Mouse (Mus musculus): ENCODE data around the gene Tm9sf1.

- no peak for TF ChIP-seq CTCF (conservative IDR thresholded peaks at IDR 0.05 in 1 of 2, IDR thresholded peaks at IDR 0.05 in 1 of 2; ENCODE audit: low read depth in 2 of 2, low read length in 2 of 2)
- no peak for TF ChIP-seq HCFC1 (IDR thresholded peaks at IDR 0.05; ENCODE audit: low read depth, low read length)
- no peak for TF ChIP-seq TCF12 (IDR thresholded peaks at IDR 0.05; ENCODE audit: low read depth, low read length)
- TF ChIP-seq MAFK (IDR thresholded peaks at IDR 0.05; ENCODE audit: insufficient replicate concordance, low read length): no peak
- no peak for TF ChIP-seq EP300 (IDR thresholded peaks at IDR 0.05; ENCODE audit: low read length)
- TF ChIP-seq POLR2A (IDR thresholded peaks at IDR 0.05; ENCODE audit: low read depth, low read length): no peak
- no peak for TF ChIP-seq UBTF (IDR thresholded peaks at IDR 0.05; ENCODE audit: low read depth, low read length)
- no peak for TF ChIP-seq RCOR1 (conservative IDR thresholded peaks at IDR 0.05; ENCODE audit: low read depth, low read length)
- TF ChIP-seq E2F4 (IDR thresholded peaks at IDR 0.05; ENCODE audit: insufficient replicate concordance, low read depth, low read length): no peak
- TF ChIP-seq ETS1 (conservative IDR thresholded peaks at IDR 0.05; ENCODE audit: low read depth, low read length): no peak
- TF ChIP-seq CHD1 (IDR thresholded peaks at IDR 0.05; ENCODE audit: low read depth, low read length): no peak
- TF ChIP-seq CHD2 (IDR thresholded peaks at IDR 0.05; ENCODE audit: low read length): no peak
- TF ChIP-seq MAX (IDR thresholded peaks at IDR 0.05; ENCODE audit: low read length): no peak
- no peak for TF ChIP-seq RAD21 (IDR thresholded peaks at IDR 0.05; ENCODE audit: low read depth, low read length)
Measured at GRCm38 (mm10) chr14:55598521-55599390, 44.9 kb downstream of the Tm9sf1 start.

Data from CH12.LX (cell line).